Mouse (Mus musculus) forebrain, postnatal 0 days (tissue): ENCODE results near the gene Cers6. TPM values are rescaled to one million over a fixed set of nuclear protein-coding genes. Genes with fewer than 3 reads are reported as not detected.

Experiments used
- ATAC-seq: fragments of 200-750 bp; cut with Nextera tagmentation; 2 replicates; pipeline ENCODE4 v1.8.0; 2017; ENCODE audit warnings: mild to moderate bottlenecking, moderate library complexity
- DNase-seq: peaks from one replicate; pipeline ENCODE4 v3.0.0-alpha.2; 2015
- H3K27ac ChIP-seq: fragments of 300-500 bp; sonication (generic); 2 replicates; pipeline ENCODE4 v1.5.1; 2014; ENCODE audit warnings: low read depth, mild to moderate bottlenecking, antibody characterized with exemption, low read length, moderate library complexity, mixed read lengths
- H3K27me3 ChIP-seq: fragments of 300-500 bp; sonication (generic); 2 replicates; pipeline ENCODE4 v1.6.1; 2014; ENCODE audit warnings: mild to moderate bottlenecking, low read length, mixed read lengths; ENCODE audit not compliant: insufficient read depth
- H3K36me3 ChIP-seq: fragments of 300-500 bp; sonication (generic); 2 replicates; pipeline ENCODE4 v1.6.1; 2014; ENCODE audit warnings: mild to moderate bottlenecking, moderate library complexity; ENCODE audit not compliant: insufficient read depth
- H3K4me1 ChIP-seq: fragments of 300-500 bp; sonication (generic); 2 replicates; pipeline ENCODE4 v1.6.1; 2014; ENCODE audit warnings: antibody characterized with exemption; ENCODE audit not compliant: insufficient read depth
- H3K4me2 ChIP-seq: fragments of 300-500 bp; sonication (generic); 2 replicates; pipeline ENCODE4 v1.6.1; 2014; ENCODE audit warnings: low read depth, mild to moderate bottlenecking, moderate library complexity
- H3K4me3 ChIP-seq: fragments of 300-500 bp; sonication (generic); 2 replicates; pipeline ENCODE4 v1.5.1; 2014; ENCODE audit warnings: low read depth, low read length, mixed read lengths
- H3K9ac ChIP-seq: fragments of 300-500 bp; sonication (generic); 2 replicates; pipeline ENCODE4 v1.6.1; 2014; ENCODE audit warnings: mild to moderate bottlenecking
- H3K9me3 ChIP-seq: fragments of 300-500 bp; sonication (generic); 2 replicates; pipeline ENCODE4 v1.6.1; 2016; ENCODE audit warnings: low read length
- CTCF ChIP-seq: sonication (generic); IDR thresholded peaks from 2 replicates; pipeline ENCODE4 v1.5.1; 2016; ENCODE audit warnings: antibody characterized with exemption, control low read depth, low read depth
- WGBS: fragments of 180-500 bp; shearing (Covaris S2); extraction: QIAGEN DNeasy Blood & Tissue Kit; methylation state at CpG from one replicate; pipeline ENCODE4 v1.1.7; 2014; 5-methylcytosine and 5-hydroxymethylcytosine counted together
- polyA plus RNA-seq: library from polyadenylated mRNA; unstranded; fragments of >200 nt; fragmentation: Nextera tagmentation; extraction: Ambion mirVana; gene quantifications from 2 replicates; pipeline ENCODE4 v1.2.1, GENCODE M21; 2015
- total RNA-seq: library from RNA; depleted of rRNA; stranded (reverse); fragments of >200 nt; gene quantifications from 2 replicates; pipeline ENCODE4 v1.2.3, GENCODE M21; 2014

The Cers6 gene
- total and polyA plus RNA-seq, 2 experiments from 2014 or later, result 26.7 to 81.7 TPM

GRCm38 (mm10) chr2:69137406-69138084, 276.3 kb downstream of the Cers6 start:
- 86% methylated on average over 10 of the region's 10 CpGs for WGBS
- H3K9me3 ChIP-seq, result no peaks in the 10 kb centered on the region
- no peaks in the 10 kb centered on the region for H3K4me1 ChIP-seq
- no peak overlapping the region for H3K27ac ChIP-seq
- no peaks in the 10 kb centered on the region for H3K27me3 ChIP-seq
- no peak overlapping the region for H3K4me3 ChIP-seq
- ATAC-seq, result no peak
- no peak overlapping the region for H3K9ac ChIP-seq
- no peak overlapping the region for H3K4me2 ChIP-seq
- H3K36me3 ChIP-seq, result no peaks in the 10 kb centered on the region
- no peak for TF ChIP-seq CTCF
- DNase-seq, result no peak

GRCm38 (mm10) chr2:69138759-69139158, 277.5 kb downstream of the Cers6 start:
- H3K9ac ChIP-seq, result no peak overlapping the region
- no peak overlapping the region for H3K4me2 ChIP-seq
- no peaks in the 10 kb centered on the region for H3K9me3 ChIP-seq
- ATAC-seq, result peak; percentile 32
- no peaks in the 10 kb centered on the region for H3K36me3 ChIP-seq
- WGBS, result 57% methylated on average over 4 of the region's 4 CpGs
- H3K4me1 ChIP-seq, result no peaks in the 10 kb centered on the region
- no peak for TF ChIP-seq CTCF
- no peak for DNase-seq
- H3K4me3 ChIP-seq, result no peak overlapping the region
- H3K27ac ChIP-seq, result no peak overlapping the region
- no peaks in the 10 kb centered on the region for H3K27me3 ChIP-seq

GRCm38 (mm10) chr2:69140215-69140614, 279.0 kb downstream of the Cers6 start:
- Histone ChIP-seq H3K27ac (no peak overlapping the region), H3K9me3 (no peaks in the 10 kb centered on the region), H3K9ac (no peak overlapping the region), H3K27me3 (no peaks in the 10 kb centered on the region), H3K4me3 (no peak overlapping the region), H3K4me1 (no peaks in the 10 kb centered on the region), H3K4me2 (no peak overlapping the region), H3K36me3 (no peaks in the 10 kb centered on the region)
- no peak for TF ChIP-seq CTCF
- 60% methylated on average over 2 of the region's 2 CpGs for WGBS
- DNase-seq, result no peak
- ATAC-seq, result no peak

GRCm38 (mm10) chr2:69140816-69141215, 279.6 kb downstream of the Cers6 start:
- Histone ChIP-seq H3K27me3 (no peaks in the 10 kb centered on the region), H3K4me1 (no peaks in the 10 kb centered on the region), H3K27ac (no peak overlapping the region), H3K36me3 (no peaks in the 10 kb centered on the region), H3K4me2 (no peak overlapping the region), H3K9me3 (no peaks in the 10 kb centered on the region), H3K9ac (no peak overlapping the region), H3K4me3 (no peak overlapping the region)
- ATAC-seq, result no peak
- 76% methylated on average over 4 of the region's 4 CpGs for WGBS
- no peak for DNase-seq
- TF ChIP-seq CTCF, result no peak

- Histone ChIP-seq H3K4me3 (no peak overlapping the region), H3K9ac (no peak overlapping the region), H3K4me1 (no peaks in the 10 kb centered on the region), H3K27me3 (no peaks in the 10 kb centered on the region), H3K27ac (no peak overlapping the region), H3K4me2 (no peak overlapping the region), H3K36me3 (no peaks in the 10 kb centered on the region), H3K9me3 (no peaks in the 10 kb centered on the region)
- ATAC-seq (no peak), DNase-seq (no peak)
- 70% methylated on average over 3 of the region's 3 CpGs for WGBS
- TF ChIP-seq CTCF, result no peak
These were observed 287.4 kb downstream of the Cers6 start for GRCm38 (mm10) chr2:69148691-69149090.

GRCm38 (mm10) chr2:69149154-69149553, 287.9 kb downstream of the Cers6 start:
- Histone ChIP-seq H3K9ac (no peak overlapping the region), H3K4me2 (no peak overlapping the region), H3K27me3 (no peaks in the 10 kb centered on the region), H3K36me3 (no peaks in the 10 kb centered on the region), H3K9me3 (no peaks in the 10 kb centered on the region), H3K4me3 (no peak overlapping the region), H3K4me1 (no peaks in the 10 kb centered on the region), H3K27ac (no peak overlapping the region)
- 94% methylated on average over 10 of the region's 10 CpGs for WGBS
- TF ChIP-seq CTCF, result no peak
- DNase-seq (no peak), ATAC-seq (no peak)

- Histone ChIP-seq H3K4me2 (no peak overlapping the region), H3K27me3 (no peaks in the 10 kb centered on the region), H3K4me3 (no peak overlapping the region), H3K36me3 (no peaks in the 10 kb centered on the region), H3K9me3 (no peaks in the 10 kb centered on the region), H3K4me1 (no peaks in the 10 kb centered on the region), H3K9ac (no peak overlapping the region), H3K27ac (no peak overlapping the region)
- no peak for TF ChIP-seq CTCF
- no peak for ATAC-seq
- 38% methylated on average over 5 of the region's 5 CpGs for WGBS
- no peak for DNase-seq
These were observed 289.6 kb downstream of the Cers6 start for GRCm38 (mm10) chr2:69150841-69151240.
